Mouse (Mus musculus) heart, postnatal 25 days (tissue): ENCODE measurements around the gene Scn10a. TPM values are rescaled to one million over a fixed set of nuclear protein-coding genes. Genes with fewer than 3 reads are reported as not detected.

ENCODE experiments used
- DNase-seq: peaks from one replicate; pipeline ENCODE4 v3.0.0; 2022; ENCODE audit warnings: low spot score
- intact Hi-C: fragments of 180-260 bp; cut with DNase I; formaldehyde crosslinking; loops from one replicate; pipeline ENCODE4 v1.15.1; 2025
- total RNA-seq, 2 experiments: library from RNA; stranded (reverse); gene quantifications; 2 replicates each; pipeline ENCODE4 v1.2.3; 2021

Gene Scn10a
- total RNA-seq, 2 experiments from 2014 or later = 0.36 to 0.45 TPM

GRCm38 (mm10) chr9:119578636-119579438 lies 140.3 kb downstream of the Scn10a start, which contains the start of gene Scn5a:
Gene Scn5a, minus strand, starts transcription at chr9:119579016.
- DNase-seq = no peak
- intact Hi-C loops = no loop called here

DNA sequence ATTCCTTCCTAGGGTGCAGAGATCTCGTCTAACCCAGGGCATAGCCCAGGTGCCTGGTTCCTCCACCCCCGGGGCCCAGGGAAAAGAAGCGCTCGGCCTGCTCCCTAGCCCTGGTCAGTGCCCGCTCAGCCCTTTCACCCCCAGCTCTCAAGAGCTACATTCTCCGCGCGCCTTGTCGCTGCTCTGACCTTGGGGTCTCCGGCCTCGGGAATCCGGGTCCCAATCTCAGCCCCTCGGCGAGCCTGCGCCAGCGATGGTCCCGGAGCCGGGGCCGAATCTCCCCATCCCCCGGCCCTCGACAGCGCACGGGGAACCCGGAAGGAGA lies 140.8 kb downstream of the Scn10a start:
- no peak for DNase-seq
- intact Hi-C loops = no loop called here

- intact Hi-C loops = no loop called here
- DNase-seq = no peak
Observed at GRCm38 (mm10) chr9:119576977-119577376, 142.1 kb downstream of the Scn10a start.

- no peak for DNase-seq
- intact Hi-C loops = no loop called here
Observed at GRCm38 (mm10) chr9:119575732-119576131, 143.4 kb downstream of the Scn10a start.

- peak; percentile 35 for DNase-seq
- intact Hi-C loops = no loop called here
Observed at GRCm38 (mm10) chr9:119574366-119574765, 144.8 kb downstream of the Scn10a start.

- no peak for DNase-seq
- intact Hi-C loops = no loop called here
Observed at GRCm38 (mm10) chr9:119573009-119573408, 146.1 kb downstream of the Scn10a start.

DNA sequence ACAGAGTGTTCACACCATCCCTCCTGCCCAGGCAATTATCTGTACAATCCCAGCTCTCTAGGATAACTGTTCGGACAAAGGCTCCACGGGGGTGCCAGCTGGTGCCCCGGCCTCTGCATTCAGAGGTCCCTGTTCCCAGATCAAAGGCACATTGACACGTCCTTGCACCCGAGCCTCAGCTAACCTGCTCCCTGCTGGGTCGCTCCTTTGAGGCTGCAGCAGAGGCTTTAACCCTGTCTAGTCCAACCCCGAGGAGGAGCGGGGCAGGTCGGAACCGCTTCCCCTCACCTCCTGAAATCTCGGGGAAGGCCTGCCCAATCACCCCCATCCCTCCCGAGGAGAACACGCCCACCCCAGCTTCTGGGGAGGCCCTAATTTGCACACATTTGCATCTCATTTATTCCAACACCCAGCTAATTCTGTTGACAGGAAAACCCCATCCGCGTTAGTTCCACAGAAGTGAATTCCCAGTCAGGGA lies 147.7 kb downstream of the Scn10a start:
- DNase-seq = no peak
- intact Hi-C loops = no loop called here

DNA sequence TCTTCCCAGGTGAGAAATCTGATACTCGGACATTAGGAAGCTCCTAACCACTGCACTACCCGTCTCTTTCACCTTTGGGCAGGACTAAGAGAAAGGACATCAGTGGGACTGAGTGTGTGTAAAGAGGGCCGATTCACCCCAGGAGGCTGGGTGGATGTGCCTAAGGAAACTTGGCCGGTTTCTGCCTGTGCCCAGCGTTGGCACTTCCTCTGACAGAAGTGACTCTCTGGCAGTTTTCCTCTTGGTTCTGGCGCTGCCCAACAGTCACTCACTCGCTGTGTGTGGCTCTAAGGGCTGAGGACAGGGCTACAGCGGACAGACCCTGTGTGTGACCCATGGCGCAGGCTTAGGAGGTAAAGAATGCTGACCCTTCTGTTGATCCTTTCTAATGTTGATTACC lies 148.5 kb downstream of the Scn10a start:
- no peak for DNase-seq
- intact Hi-C loops = no loop called here

DNA sequence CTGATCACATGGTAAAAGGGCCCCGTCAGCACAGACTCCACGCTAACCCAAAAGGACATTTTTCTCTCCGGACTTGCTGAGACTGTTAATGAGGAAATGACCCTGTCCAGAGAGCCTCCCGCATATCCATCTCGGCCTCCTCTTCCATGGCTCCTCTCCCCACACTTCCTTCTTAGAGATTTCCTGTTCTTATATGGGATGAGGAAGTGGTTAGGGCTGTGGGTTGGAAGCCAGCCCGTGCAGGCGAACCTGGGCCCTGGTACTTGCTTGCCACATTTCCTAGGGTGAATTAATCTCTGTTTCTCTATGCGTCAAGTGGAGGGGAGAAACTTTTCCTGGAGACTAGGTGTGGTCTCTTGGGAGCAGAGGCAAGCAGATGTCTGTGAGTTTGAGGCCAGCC lies 150.4 kb downstream of the Scn10a start:
- intact Hi-C loops = no loop called here
- DNase-seq = no peak

- DNase-seq = no peak
- intact Hi-C loops = no loop called here
Observed at GRCm38 (mm10) chr9:119567800-119568199, 151.3 kb downstream of the Scn10a start.

- no peak for DNase-seq
- intact Hi-C loops = no loop called here
Observed at GRCm38 (mm10) chr9:119566214-119566613, 152.9 kb downstream of the Scn10a start.

DNA sequence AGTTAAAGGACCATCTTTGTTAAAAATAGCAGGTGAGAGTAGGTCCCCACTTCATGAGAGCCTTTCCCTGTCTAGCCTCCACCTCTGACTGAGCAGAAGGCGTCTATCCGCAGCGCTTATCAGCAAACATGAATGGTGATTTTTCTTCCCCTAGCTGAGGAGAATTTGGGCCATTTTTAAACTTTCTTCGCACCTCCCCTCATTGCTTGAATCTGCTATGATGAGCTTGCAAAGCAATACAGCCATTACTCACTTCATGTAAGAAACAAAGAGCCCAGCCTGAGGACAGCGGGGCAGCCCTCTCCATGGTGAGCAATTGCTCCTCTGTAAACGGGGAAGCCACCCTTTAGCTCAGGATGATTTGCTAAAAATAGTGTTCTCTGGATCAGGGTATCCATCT lies 154.3 kb downstream of the Scn10a start:
- intact Hi-C loops = no loop called here
- no peak for DNase-seq

DNA sequence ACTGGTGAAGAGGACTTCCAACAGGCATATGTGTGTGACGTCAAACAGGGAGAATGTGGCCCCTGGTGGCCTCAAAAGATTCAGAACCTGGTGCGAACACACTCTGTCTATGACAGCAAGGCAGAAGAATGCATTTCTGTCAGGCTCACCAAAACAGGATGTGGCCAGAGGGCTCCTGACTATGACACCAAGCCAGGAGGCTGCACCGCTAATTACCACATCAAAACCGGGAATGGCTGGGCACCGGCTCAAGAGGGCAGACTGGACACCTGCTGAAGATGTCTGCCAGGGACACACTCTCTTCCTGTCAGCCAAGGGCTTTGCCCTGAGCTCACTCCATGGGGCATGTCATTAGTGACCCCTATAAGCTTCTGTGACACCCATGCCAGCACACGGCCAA lies 155.5 kb downstream of the Scn10a start:
- peak; percentile 23 for DNase-seq
- intact Hi-C loops = no loop called here

- intact Hi-C loops = no loop called here
Observed at GRCm38 (mm10) chr9:119562256-119562655, 156.9 kb downstream of the Scn10a start.

GRCm38 (mm10) chr9:119561746-119562145 lies 157.4 kb downstream of the Scn10a start:
- intact Hi-C loops = no loop called here
- no peak for DNase-seq

More at GRCm38 (mm10) chr9:119562256-119562655, 156.9 kb downstream of the Scn10a start:
- no peak for DNase-seq

DNA sequence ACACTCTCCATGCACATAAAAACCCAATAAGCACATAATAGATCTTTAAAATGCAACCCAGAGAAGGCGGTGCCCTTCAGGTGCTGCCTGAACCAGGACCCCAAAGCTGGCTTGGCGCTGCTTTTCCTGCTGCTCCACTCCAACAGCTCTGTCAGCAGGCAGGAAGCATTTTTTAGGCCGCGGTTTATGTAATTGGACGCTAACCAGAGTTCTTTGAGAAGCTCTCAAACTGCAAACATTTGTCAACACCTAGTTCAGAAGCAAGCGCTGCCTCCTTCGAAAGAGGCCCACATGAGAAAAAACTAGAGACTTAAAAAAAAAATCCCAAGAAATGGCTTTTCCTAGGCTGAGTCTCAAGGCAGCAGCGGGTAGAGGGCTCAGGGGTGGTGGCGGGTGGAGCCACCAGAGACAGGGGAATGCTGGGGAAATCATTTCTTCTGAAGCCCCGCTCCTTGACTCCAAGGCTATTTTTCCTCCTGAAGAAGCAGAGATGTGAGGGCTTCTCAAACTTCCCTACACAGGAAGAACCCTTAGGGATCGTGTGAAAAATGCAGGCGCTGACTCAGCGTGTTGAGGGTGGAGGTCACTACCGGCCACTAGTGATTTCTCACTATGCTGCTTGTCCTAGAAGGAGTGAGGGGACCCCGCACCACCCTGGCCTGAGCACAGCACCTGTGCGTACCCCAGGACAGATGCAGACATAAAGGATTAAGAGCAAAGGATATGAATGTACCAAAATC lies 159.4 kb downstream of the Scn10a start:
- intact Hi-C loops = no loop called here
- DNase-seq = no peak

Other genes with a start within 250 kb of the Scn10a start
- gene Scn5a, start 140.3 kb downstream of the Scn10a start, total RNA-seq = 100 to 1,000 TPM; 141 to 144 TPM
- gene Scn11a, start 106.1 kb upstream of the Scn10a start, total RNA-seq = under 1 TPM in 1 of 2 experiments, not detected in 1; 0.05 TPM
- gene Wdr48, start 175.6 kb upstream of the Scn10a start, total RNA-seq = 10 to 100 TPM; 26.2 to 30.4 TPM
- 10 to 100 TPM; 28.1 to 31.5 TPM for gene Gorasp1, start 218.2 kb upstream of the Scn10a start, total RNA-seq
- gene Ttc21a, start 218.3 kb upstream of the Scn10a start, total RNA-seq = not detected